Mouse (Mus musculus): ENCODE data around the gene Xk.
"Not testable (repeated sequence)": the region's sequence is repeated elsewhere in the genome, so short reads cannot be mapped to it uniquely, and the experiment has no call there.

Gene Xk

DNA sequence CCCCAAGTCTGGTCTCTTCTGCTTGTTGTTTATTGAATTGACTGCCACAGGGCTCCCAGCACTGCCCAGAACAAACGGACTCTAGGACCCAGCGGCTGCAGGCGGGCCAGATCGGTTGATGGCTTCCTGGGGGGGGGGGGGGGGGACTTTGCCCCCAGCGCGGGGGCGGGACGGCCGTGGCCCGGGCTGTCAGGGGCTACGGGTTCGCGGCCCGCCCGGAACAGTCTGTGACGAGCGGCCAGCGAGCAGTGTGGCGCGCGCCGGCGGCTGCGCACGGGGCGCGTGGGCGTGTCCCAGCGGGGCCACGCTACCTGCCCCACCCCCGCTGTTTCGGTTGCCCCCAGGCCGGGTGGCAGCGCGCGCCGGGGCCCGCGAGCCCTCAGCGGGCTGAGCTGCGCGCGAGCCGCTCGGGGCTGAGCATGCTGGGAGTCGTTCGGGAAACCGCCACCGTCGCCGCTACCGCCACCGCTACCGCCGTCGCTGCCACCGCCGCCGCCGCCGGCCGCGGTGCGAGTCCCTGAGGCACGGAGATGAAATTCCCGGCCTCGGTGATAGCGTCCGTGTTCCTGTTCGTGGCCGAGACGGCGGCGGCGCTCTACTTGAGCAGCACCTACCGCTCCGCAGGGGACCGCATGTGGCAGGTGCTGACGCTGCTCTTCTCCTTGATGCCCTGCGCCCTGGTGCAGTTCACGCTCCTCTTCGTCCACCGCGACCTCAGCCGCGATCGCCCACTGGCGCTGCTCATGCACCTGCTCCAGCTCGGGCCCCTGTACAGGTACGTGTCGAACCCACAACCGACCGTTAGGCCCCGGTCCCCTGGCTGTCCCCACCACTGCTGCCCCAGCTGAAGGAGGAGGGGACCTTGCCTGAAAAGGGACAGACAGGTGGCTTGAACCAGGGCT is at the start of gene Xk:
Gene Xk (plus strand): TSS at position 297 of the 902 bp plus-strand sequence.
- peak; percentile 27 to 56 for DNase-seq

DNA sequence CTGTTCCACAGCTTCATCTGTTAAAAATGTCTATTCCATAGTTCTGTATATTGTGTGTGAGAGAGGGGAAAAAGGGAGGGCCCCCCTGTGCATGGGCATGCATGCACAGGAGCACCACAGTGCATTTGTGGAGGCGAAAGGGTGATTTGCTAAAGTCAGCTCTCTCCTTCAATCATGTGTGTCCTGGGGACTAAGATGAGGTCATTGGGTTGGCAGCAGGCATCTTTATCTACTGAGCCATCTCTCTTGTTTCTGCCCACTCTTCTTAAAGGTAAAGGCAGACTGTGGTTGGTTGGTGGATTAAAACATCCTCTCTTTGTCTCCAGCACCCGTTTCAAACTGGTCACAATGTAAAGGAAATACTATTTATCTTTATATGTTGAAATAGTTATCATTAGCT is 45.5 kb upstream of the Xk start:
- DNase-seq = no peak

DNA sequence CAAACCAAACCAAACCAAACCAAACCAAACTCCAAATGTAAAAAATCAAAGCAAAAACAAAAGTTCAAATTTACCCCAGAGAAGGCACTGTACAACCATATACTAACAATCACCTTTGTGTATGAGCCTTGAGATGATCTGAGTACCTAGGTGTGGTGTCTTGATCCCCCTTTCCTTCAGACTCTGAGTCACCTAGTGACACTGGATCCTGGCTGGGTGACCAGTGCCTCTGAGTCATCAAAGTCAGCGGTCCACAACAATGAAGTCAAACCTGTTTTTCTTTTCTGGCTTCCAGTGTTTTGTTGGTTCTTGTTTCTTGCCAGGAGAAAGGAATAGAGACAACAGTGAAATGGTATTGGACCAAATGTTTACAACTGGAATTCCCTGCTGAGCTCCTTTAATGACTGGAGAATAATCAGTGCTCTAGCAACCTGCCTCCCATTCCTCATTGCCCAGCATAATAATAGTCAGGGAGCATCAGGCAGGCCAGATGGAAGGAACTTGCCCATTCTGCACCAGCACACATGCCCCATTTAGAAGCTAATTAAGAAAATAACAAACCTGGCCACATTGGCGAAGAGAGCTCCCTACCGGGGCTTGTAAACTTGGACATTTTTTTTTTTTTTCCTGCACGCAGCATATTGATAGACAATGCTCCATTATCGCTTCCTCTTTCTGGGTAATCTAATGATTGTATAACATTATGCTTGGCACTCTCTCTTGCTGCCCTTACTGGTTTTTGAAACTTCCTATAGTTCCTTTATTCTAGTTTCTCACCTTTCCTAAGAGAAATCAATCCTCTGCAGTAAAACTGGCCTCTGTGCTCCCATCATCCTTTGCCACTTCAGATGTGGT is 31.6 kb upstream of the Xk start:
- DNase-seq = peak in 1 of 2 experiments; percentile 21

DNA sequence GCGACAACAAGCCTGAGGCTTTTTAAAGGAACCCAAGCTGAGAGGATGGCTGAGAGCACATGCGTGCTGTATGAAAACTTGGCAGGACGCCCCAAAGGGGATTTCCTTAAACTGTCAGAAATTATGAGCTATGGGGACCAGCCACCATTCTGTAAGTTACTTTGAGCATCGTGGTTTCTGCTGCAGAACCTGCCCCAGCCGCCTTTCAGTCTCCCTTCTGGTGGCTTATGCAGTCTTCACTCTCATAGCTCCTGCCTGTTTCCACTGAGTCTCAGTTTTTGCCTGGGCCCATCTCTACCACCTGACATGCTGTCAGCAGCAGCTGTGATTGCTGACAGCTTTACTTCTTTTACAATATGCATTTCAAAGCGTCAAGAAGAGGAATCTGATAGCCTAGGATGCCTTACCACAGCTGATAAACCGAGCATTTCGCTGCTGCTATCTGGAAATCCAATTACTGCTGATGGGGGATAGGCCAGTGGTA is 29.1 kb upstream of the Xk start:
- DNase-seq = no peak

DNA sequence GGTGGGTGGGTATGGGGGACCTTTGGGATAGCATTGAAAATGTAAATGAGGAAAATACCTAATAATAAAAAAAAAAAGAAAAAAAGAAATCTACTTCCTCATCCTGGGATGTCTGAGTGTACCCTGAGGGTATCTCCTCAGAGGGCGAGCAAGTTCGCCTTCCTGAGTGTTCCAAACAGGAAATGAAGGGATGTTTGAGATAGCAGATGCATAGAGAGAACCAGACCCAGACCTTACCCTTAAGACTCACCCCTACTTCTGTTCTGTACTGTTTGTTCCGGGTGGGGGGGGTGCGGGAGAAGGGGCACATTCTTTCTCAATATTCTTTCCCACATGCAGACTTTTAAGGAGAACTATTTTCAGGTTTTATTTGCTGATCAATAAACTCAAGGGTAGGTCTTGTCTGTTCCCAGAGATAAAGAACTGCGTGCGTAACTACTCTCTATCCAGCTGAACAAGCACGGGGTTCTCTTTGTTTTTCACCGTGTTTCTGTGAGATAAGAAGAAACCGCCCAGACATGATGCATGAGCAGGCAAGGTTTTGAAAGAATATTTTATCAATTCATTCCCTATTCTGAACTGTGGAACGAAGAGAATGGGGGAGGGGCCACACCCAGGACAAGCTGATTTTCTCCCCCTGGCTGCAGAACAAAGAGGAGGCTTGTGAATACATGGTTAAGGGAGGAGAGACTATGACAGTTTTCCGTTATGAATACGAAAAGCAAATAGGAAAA is 27.8 kb upstream of the Xk start:
- DNase-seq = no peak

DNA sequence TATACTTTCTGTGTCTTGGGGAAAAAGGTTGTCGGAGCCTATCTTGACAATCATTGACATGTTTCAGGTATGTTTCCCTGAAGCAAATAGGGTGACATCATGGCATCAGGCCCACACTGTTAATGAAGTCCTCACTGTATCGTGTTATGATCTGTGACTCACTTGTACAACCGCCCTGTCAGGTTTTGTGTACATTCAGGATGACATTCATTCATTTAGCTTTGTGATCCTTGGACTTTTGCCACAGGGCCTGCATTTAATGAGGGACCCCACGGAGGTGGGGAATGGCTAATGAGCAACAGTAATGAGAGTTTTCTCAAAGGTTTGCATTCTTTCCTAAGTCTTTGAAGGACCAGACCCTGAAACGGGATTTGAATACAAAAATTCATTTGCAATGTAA is 23.6 kb upstream of the Xk start:
- no peak for DNase-seq

DNA sequence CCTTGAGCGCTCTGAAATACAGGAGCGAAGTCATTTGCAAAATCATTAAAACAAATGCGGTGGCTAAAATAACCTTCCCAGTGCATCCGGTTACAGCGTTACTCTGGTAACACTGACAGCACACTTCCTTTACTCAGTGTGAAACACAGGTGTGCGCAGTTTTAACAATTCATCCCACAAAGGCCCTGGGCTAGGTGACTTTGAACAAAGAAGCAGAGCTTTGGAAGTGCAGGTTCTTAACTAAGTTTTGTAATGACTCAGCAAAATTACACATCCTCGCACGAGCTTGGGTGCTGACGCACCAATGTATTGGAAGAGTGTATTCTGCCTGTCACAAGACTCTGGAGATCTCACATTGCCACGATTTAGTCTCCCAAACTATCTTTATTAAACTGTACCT is 18.6 kb upstream of the Xk start:
- DNase-seq = no peak

DNA sequence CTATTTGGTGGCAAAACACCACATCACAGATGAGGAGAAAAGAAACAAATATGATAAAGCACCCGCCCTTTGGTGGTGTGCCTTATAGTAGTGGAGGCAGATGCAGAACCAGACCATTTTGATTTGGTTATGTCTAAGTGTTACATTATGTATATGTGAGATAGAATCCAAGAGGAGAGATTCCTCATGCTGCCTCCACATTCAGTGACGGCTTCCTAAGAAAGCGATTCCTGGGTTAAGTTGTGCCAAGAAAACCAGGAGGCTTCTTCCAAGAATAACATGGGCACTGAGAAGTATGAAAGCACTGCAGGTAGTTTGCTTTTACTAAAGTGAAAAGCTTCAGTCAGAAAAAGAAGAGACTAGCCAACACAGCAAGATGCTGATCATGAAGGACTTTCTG is 17.7 kb upstream of the Xk start:
- no peak for DNase-seq

DNA sequence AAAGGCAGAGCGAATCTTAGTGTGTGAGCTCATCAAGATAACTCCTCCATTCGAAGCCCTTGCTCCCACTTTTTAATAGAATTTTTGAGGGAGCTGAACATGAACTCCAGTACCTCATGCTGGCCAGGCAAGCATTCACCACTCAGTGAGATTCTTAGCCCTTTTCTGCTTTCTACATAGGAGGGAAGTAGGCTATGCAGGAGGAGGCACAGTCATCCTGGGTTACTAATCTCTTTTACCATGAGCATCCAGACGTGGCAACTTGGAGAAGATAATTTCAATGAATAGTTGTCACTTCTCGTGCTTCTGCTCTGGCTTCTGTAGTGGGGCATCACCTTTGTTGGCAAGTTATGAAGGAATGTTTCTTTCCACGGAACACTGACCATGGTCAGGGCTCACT is 15.8 kb upstream of the Xk start, which contains the start of gene Gm14862:
Gene Gm14862 (minus strand): TSS at position 134 of the 400 bp plus-strand sequence.
- DNase-seq = no peak

DNA sequence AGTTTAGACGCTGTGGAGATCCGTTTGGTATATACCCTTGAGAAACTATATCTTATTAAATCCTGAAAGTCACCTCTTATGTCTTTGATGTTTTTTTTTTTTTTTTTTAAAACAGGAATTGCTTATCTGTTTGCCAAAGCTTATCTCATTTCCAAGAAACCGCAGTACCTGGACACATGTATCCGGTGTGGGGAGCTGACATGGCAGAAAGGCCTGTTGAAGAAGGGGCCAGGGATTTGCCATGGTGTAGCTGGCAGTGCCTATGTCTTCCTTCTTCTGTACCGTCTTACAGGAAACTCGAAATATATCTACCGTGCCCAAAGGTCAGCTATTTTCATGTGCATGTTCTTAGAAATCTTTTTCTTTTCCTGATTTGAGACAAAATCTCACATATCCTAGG is 14.7 kb upstream of the Xk start:
- DNase-seq = no peak

DNA sequence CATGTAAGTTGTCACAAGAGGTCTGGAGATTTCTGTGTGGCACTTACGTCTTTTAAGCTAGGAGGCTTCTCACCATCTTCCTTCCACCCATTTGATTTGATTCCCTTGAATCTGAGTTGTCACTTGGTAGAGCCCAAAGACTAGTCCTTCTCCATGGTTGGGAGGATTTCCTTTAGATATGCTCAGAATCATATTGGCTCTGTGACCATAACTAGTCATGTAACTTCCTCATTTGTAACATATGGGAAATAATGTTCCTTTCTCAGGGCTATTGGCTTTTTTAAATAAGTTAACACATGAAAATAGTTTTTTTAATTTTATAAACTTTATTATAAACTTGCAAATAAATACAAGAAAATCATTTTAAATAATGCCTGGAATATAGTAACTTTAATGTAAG is 13.3 kb upstream of the Xk start:
- no peak for DNase-seq

DNA sequence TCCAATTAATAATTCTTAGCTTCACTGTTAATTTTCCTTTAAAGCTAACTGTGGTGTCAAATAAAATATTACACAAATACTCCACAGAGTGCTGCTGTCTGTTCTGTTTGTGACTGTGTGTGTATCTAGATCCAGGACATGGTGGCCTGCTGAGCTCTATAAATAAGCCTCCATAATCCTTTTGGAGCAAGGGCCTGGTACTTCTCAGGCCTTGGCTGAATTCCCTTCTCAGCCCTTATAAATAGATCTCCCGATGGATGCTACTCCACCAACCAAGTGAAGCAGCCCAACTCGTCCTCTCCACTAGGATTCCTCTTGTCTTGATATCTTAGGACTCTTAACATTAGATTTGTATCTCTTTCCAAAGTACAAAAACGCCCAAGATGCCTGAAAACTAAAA is 1.4 kb upstream of the Xk start:
- no peak for DNase-seq

DNA sequence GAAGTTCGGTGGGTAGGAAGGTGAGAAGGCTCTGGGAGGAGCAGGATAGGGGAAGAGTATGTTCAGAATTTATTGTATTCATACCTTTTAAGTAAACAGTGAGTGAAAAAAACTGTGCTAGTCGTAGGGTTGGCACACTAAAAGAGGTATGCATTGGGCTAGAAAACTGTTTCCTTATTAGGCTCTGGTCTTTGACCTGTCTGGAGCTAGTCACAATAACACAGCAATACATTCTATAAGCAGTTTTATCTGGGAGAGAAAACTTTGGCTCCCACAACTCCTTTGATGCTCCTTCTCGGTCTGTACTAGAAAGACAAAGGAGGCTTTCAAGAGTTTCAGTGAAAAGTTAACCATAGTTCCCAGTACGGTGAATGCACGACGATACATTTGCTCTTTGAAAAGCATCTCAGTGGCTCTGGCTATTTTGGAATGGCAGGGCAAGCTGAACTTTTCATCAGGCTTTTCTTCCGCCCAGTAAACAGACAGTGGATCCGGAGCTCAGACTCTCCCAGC is 553 bp upstream of the Xk start:
- no peak for DNase-seq

DNA sequence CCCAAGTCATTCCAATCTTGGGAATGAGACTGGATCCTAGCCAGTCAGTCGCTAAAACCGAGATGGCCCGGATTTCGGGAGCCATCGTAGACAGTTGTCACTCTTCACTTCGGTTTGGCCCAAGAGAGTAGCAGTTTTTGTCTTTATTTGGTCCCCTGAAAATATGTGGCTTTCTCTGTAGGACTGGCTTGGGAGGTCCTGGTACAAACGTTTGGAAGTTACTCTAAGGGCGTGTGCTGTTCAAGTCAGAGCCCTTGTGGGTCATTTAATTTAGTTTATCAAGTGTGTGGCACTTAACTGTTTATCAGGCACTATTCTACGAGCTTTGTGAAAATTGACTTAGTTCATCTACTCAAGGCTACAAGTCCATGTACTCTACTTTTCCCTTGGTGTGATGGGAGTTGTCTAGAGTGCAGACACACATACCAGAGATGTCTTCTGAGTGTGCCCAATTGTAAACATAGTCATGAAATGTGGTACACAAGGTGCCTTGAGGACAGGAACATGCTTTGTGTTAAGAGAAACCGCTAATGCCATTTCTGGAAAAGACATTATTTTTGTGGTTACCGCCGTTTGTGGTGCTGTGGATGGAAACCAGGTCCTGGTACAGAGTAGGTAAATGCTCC is 934 bp downstream of the Xk start:
- DNase-seq = no peak

DNA sequence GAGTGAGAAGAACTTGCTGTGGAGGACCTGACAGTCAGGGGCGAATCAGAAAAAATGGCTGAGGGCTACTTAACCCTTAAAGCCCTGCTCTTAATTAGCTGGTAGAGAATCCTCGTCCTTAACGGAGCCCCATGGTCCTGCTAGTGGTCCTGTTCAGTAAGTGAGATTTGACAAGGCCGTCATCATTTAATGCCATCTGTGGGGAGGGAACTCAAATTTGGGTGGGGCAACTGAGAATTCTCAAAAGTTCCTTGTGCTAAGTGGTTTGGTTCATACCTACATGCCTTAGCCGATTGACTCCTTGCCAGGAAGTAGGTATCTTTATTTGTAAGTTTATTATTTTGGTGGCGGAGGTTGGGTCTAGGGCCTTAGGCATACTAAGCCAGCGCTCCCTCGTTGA is 1.8 kb downstream of the Xk start:
- DNase-seq = no peak

DNA sequence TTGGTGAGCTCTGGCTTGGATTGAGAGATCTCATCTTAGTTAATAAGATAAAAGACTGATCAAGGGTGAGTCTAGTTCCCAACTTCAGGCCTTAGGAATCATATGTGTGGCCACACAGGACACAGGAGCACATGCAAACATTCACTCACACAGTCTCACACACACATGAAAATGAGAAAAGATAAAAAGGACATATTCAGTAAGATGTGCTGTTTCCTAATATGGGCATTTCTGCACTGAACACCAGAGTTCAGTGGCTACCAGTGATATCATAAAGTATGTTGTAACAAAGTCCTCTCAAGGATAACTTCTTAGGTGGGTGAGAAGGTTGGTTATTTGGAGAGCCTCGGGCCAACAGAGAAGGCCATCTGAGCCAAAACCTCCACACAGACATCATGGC is 10.9 kb downstream of the Xk start, which contains the start of gene H2al1m:
Gene H2al1m (plus strand): TSS at position 301 of the 400 bp plus-strand sequence.
- not testable (repeated sequence) for DNase-seq

DNA sequence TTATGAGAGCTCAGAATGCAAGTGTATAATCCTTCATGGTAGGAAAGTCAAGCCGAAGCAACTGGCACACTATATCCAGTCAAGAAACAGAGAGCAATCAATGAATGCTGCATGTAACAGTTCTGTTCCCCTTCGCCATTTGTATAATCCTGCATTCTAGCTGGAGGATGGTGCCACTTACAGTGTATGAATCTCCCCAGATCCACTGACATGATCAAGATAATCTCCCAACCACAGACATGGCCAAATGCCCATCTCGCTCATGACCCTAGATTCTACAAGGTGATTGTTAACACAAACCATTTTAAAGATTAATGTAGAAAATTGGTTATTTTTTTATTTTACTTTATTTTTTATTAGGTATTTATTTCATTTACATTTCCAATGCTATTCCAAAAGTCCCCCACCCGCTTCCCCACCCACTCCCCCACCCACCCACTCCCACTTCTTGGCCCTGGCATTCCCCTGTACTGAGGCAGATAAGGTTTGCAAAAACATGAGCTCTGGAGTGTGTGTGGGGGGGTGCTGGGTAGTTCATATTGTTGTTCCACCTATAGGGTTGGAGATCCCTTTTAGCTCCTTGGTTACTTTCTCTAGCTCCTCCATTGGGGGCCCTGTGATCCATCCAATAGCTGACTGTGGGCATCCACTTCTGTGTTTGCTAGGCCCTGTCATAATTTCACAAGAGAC is 20.7 kb downstream of the Xk start:
- DNase-seq = not testable (repeated sequence)

DNA sequence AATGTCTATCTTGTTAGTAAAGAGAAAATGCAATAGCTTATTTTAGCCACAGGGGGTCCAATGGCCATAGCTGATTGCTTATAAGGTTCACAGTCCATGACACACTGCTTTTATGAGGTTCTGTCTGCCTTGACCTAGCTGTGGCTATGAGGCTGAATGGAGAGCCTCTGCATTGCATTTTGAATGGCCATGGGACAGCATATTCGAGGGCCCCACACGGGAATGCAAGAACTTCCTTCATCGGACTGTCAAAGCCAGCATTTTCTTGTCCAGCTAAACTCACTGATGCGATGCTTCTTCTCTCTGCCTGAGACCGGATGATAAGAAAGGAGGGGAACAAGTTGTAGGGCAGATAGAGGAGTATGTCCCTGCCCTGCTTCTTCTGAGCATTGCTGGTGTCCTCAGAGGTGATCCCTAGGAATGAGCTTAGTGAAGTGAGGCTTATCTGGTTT is 25.9 kb downstream of the Xk start:
- no peak for DNase-seq

DNA sequence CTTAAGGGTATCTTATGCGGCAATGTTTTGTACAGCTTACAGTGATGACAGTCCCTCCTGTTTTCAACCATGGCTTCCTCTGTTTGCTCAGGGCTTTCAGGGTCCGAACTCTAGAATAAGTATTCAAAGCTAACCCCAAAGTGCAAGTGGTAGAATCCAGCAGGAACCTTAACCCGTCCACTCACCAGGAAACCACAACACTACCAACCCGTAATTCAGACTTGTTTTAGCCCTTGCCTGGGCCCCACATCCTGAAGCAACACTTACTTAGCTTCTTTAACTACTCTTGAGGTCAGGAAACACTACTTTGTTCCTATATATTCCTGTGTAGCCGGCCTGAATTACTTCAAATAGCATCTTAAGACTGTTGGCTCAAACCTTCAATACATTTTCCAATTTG is 30.2 kb downstream of the Xk start:
- no peak for DNase-seq

DNA sequence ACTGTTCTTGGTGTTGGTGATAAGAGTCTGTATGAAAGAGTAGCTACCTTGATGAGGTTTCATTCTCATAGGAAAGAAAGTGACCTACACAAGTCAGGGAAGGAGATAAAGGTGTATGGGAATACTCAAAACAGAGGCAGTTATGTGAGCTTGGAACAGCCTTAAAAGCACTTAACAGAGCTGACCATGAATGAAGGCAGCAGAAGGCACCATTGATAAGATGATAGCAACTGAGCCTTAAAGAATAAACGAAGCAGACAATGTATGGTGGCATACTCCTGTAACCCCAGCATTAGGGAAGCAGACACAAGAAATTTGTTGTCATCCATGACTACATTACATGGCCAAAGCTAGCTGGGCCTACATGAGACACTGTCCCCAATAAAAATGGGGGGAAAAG is 30.9 kb downstream of the Xk start:
- DNase-seq = no peak

DNA sequence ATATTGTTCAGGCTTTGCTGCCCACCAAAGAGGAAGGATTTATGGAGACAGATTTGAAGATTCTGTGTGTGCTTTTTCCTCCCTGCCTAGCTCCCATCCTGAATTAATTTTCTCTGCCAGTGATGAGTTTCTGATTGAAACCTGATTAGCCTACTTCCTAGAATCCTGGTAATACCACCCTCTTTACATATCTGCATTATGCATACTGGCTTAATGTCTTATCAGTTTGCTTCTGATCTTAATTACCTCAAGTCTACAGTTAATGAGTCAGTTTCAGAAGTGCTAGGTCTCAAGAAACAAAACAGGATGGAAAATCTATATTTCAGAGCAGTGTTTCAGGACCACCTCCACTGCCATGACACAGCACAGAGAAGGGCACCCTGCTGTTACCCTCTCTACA is 43.9 kb downstream of the Xk start:
- DNase-seq = not testable (repeated sequence)

All from lung, adult 18-20 months (tissue).